Mouse (Mus musculus): Measurements from ENCODE around the gene Fance. TPM values are rescaled to one million over a fixed set of nuclear protein-coding genes. Genes with fewer than 3 reads are reported as not detected.

Fance gene
- total RNA-seq (2023), result 10 to 100 TPM; 32.4 to 44.6 TPM

GRCm38 (mm10) chr17:28313212-28313879, at the start of gene Fance:
Gene Fance (plus strand): TSS chr17:28313519.

GRCm38 (mm10) chr17:28328366-28328928, 15.1 kb downstream of the Fance start, which contains the start of gene Rpl10a:
Gene Rpl10a (plus strand): TSS chr17:28328471.

GRCm38 (mm10) chr17:28350466-28351352, 37.4 kb downstream of the Fance start, which contains the start of gene Tead3:
Gene Tead3 (minus strand): TSS chr17:28350817.

GRCm38 (mm10) chr17:28365122-28365521, 51.8 kb downstream of the Fance start, which contains the start of gene Tulp1:
Gene Tulp1 (minus strand): TSS chr17:28365222.

Other genes starting within 250 kb of the Fance start
- gene Tcp11, start 232.9 kb upstream of the Fance start, total RNA-seq (2023), result 1 to 10 TPM; 2.6 to 5.5 TPM
- gene Scube3, start 171.4 kb upstream of the Fance start, total RNA-seq (2023), result not detected
- 10 to 100 TPM; 15.7 to 22.0 TPM for gene Zfp523, start 136.4 kb upstream of the Fance start, total RNA-seq (2023)
- gene Def6, start 105.7 kb upstream of the Fance start, total RNA-seq (2023), result 100 to 1,000 TPM in 1 of 2 experiments, 10 to 100 TPM in 1; 85.3 to 109 TPM
- 10 to 100 TPM; 28.5 to 30.0 TPM for gene Ppard, start 80.8 kb upstream of the Fance start, total RNA-seq (2023)
- 1,000 to 10,000 TPM; 1,465 to 1,565 TPM for gene Rpl10a, start 15.0 kb downstream of the Fance start, total RNA-seq (2023)
- 1 to 10 TPM in 1 of 2 experiments, not detected in 1; 1.3 TPM for gene Tead3, start 37.3 kb downstream of the Fance start, total RNA-seq (2023)
- not detected for gene Tulp1, start 51.7 kb downstream of the Fance start, total RNA-seq (2023)
- 10 to 100 TPM; 24.0 to 31.4 TPM for gene Fkbp5, start 204.0 kb downstream of the Fance start, total RNA-seq (2023)
- not detected for gene Armc12, start 217.3 kb downstream of the Fance start, total RNA-seq (2023)
- not detected for gene Clpsl2, start 235.9 kb downstream of the Fance start, total RNA-seq (2023)
- not detected for gene Clps, start 247.2 kb downstream of the Fance start, total RNA-seq (2023)

Measured in B cell, adult 67 days (primary cell).